Mouse (Mus musculus): ENCODE results near the gene Nkain1. TPM values are rescaled to one million over a fixed set of nuclear protein-coding genes. Genes with fewer than 3 reads are reported as not detected.

Nkain1 gene
- 4.1 and 8.0 TPM in 2 replicates for polyA plus RNA-seq (2012; rRNA removed)

GRCm38 (mm10) chr4:130574048-130574413, at the start of gene Nkain1:
Gene Nkain1 (minus strand): TSS chr4:130574173.
- DNase-seq (ENCODE audit: low read depth): no peak

- DNase-seq (ENCODE audit: low read depth): no peak
Observed at GRCm38 (mm10) chr4:130578734-130579274, 4.8 kb upstream of the Nkain1 start.

- DNase-seq (ENCODE audit: low read depth): no peak
Observed at GRCm38 (mm10) chr4:130577081-130577480, 3.1 kb upstream of the Nkain1 start.

GRCm38 (mm10) chr4:130576247-130576931, 2.4 kb upstream of the Nkain1 start:
- DNase-seq (ENCODE audit: low read depth): no peak

- no peak for DNase-seq (ENCODE audit: low read depth)
Observed at GRCm38 (mm10) chr4:130575533-130575932, 1.6 kb upstream of the Nkain1 start.

GRCm38 (mm10) chr4:130574861-130575460, 988 bp upstream of the Nkain1 start:
- no peak for DNase-seq (ENCODE audit: low read depth)

- DNase-seq (ENCODE audit: low read depth): no peak
Observed at GRCm38 (mm10) chr4:130573351-130574047, 474 bp downstream of the Nkain1 start.

- no peak for DNase-seq (ENCODE audit: low read depth)
Observed at GRCm38 (mm10) chr4:130573012-130573350, 992 bp downstream of the Nkain1 start.

- DNase-seq (ENCODE audit: low read depth): no peak
Observed at GRCm38 (mm10) chr4:130572545-130572944, 1.4 kb downstream of the Nkain1 start.

- no peak for DNase-seq (ENCODE audit: low read depth)
Observed at GRCm38 (mm10) chr4:130570941-130571720, 2.8 kb downstream of the Nkain1 start.

GRCm38 (mm10) chr4:130568043-130568978, 5.7 kb downstream of the Nkain1 start:
- DNase-seq (ENCODE audit: low read depth): no peak

- DNase-seq (ENCODE audit: low read depth): no peak
Observed at GRCm38 (mm10) chr4:130563820-130564219, 10.2 kb downstream of the Nkain1 start.

GRCm38 (mm10) chr4:130563260-130563756, 10.7 kb downstream of the Nkain1 start:
- DNase-seq (ENCODE audit: low read depth): no peak

GRCm38 (mm10) chr4:130560576-130561310, 13.2 kb downstream of the Nkain1 start:
- DNase-seq (ENCODE audit: low read depth): no peak

- no peak for DNase-seq (ENCODE audit: low read depth)
Observed at GRCm38 (mm10) chr4:130559220-130559619, 14.8 kb downstream of the Nkain1 start.

GRCm38 (mm10) chr4:130557852-130558251, 16.1 kb downstream of the Nkain1 start:
- DNase-seq (ENCODE audit: low read depth): peak; percentile 27

GRCm38 (mm10) chr4:130556992-130557391, 17.0 kb downstream of the Nkain1 start:
- DNase-seq (ENCODE audit: low read depth): no peak

- no peak for DNase-seq (ENCODE audit: low read depth)
Observed at GRCm38 (mm10) chr4:130556224-130556623, 17.7 kb downstream of the Nkain1 start.

GRCm38 (mm10) chr4:130553121-130553448, 20.9 kb downstream of the Nkain1 start:
- no peak for DNase-seq (ENCODE audit: low read depth)

All from gonadal fat pad, adult 2 months (tissue).